Mouse (Mus musculus) erythroid progenitor cell, adult 5-6 weeks (primary cell): ENCODE results near the gene Yipf3. TPM values are rescaled to one million over a fixed set of nuclear protein-coding genes. Genes with fewer than 3 reads are reported as not detected.

Source experiments
- ATAC-seq: replicated peaks from 2 replicates; pipeline ENCODE4 v1.8.0; 2016; ENCODE audit warnings: moderate number of reproducible peaks, mild to moderate bottlenecking, moderate TSS enrichment, inconsistent platforms; ENCODE audit not compliant: poor library complexity, low FRiP score, severe bottlenecking
- total RNA-seq, 2 experiments: library from RNA; stranded (forward) in 1 of 2; stranded (reverse) in 1 of 2; fragments of 150-400 nt in 1 of 2; fragments of 186-747, 209-891 nt in 1 of 2; gene quantifications; 2 replicates each; pipeline versions ENCODE4 v1.2.3 to v1.2.4; 2015 to 2017; ENCODE audit warnings: low replicate concordance in 2 of 2

Gene Yipf3
- total RNA-seq, 2 experiments from 2014 or later, result 15.3 to 46.5 TPM

GRCm38 (mm10) chr17:46278011-46278765 is 30.3 kb downstream of the Yipf3 start:
- ATAC-seq, result no peak

GRCm38 (mm10) chr17:46282483-46283123 is 34.7 kb downstream of the Yipf3 start, which contains the start of gene Tjap1:
Gene Tjap1 (minus strand): TSS chr17:46283026.
- ATAC-seq, result peak; percentile 98

GRCm38 (mm10) chr17:46283140-46283539 is 35.3 kb downstream of the Yipf3 start:
- 0 out of 2 replicates have a peak, but pooled peaks have one; percentile 12 for ATAC-seq

GRCm38 (mm10) chr17:46283911-46284310 is 36.0 kb downstream of the Yipf3 start:
- no peak for ATAC-seq

GRCm38 (mm10) chr17:46284653-46285052 is 36.8 kb downstream of the Yipf3 start:
- ATAC-seq, result no peak

GRCm38 (mm10) chr17:46285407-46285806 is 37.5 kb downstream of the Yipf3 start:
- ATAC-seq, result no peak

- ATAC-seq, result no peak
These were observed 39.8 kb downstream of the Yipf3 start for GRCm38 (mm10) chr17:46287678-46288095.

- ATAC-seq, result no peak
These were observed 48.7 kb downstream of the Yipf3 start for GRCm38 (mm10) chr17:46296601-46297000.

- ATAC-seq, result no peak
These were observed 49.1 kb downstream of the Yipf3 start for GRCm38 (mm10) chr17:46297028-46297363.

GRCm38 (mm10) chr17:46297364-46298219 is 49.7 kb downstream of the Yipf3 start, which contains the start of gene Dlk2:
Gene Dlk2 (plus strand): TSS chr17:46297421.
- no peak for ATAC-seq

GRCm38 (mm10) chr17:46298220-46298913 is 50.5 kb downstream of the Yipf3 start:
- peak; percentile 75 for ATAC-seq

GRCm38 (mm10) chr17:46301892-46302291 is 54.0 kb downstream of the Yipf3 start:
- ATAC-seq, result no peak

Other genes with a start within 250 kb of the Yipf3 start
- 0.42 and 11.2 TPM in 2 replicates for gene Vegfa, start 215.7 kb upstream of the Yipf3 start, total RNA-seq (2015; ENCODE audit: low replicate concordance)
- 3.5 and 6.4 TPM in 2 replicates for gene Vegfa, start 215.7 kb upstream of the Yipf3 start, total RNA-seq (2017; ENCODE audit: low replicate concordance)
- 11.3 and 22.7 TPM in 2 replicates for gene Mrps18a, start 137.1 kb upstream of the Yipf3 start, total RNA-seq (2015; ENCODE audit: low replicate concordance)
- gene Mrps18a, start 137.1 kb upstream of the Yipf3 start, total RNA-seq (2017; ENCODE audit: low replicate concordance), result 9.0 and 19.4 TPM in 2 replicates
- gene Rsph9, start 103.9 kb upstream of the Yipf3 start, total RNA-seq (2015; ENCODE audit: low replicate concordance), result 3.8 and 6.8 TPM in 2 replicates
- 9.9 TPM in 1 of 2 replicates, not detected in the other for gene Rsph9, start 103.9 kb upstream of the Yipf3 start, total RNA-seq (2017; ENCODE audit: low replicate concordance)
- gene Mad2l1bp, start 94.5 kb upstream of the Yipf3 start, total RNA-seq (2015; ENCODE audit: low replicate concordance), result 75.0 and 75.3 TPM in 2 replicates
- 22.3 and 26.2 TPM in 2 replicates for gene Mad2l1bp, start 94.5 kb upstream of the Yipf3 start, total RNA-seq (2017; ENCODE audit: low replicate concordance)
- gene Gtpbp2, start 87.0 kb upstream of the Yipf3 start, total RNA-seq (2015; ENCODE audit: low replicate concordance), result 369 and 467 TPM in 2 replicates
- 572 and 831 TPM in 2 replicates for gene Gtpbp2, start 87.0 kb upstream of the Yipf3 start, total RNA-seq (2017; ENCODE audit: low replicate concordance)
- 40.4 and 61.2 TPM in 2 replicates for gene Polh, start 45.4 kb upstream of the Yipf3 start, total RNA-seq (2015; ENCODE audit: low replicate concordance)
- gene Polh, start 45.4 kb upstream of the Yipf3 start, total RNA-seq (2017; ENCODE audit: low replicate concordance), result 96.1 and 102 TPM in 2 replicates
- 26.8 and 35.0 TPM in 2 replicates for gene Xpo5, start 45.3 kb upstream of the Yipf3 start, total RNA-seq (2015; ENCODE audit: low replicate concordance)
- 26.6 and 32.0 TPM in 2 replicates for gene Xpo5, start 45.3 kb upstream of the Yipf3 start, total RNA-seq (2017; ENCODE audit: low replicate concordance)
- gene Polr1c, start within 50 bp of the Yipf3 start, total RNA-seq (2015; ENCODE audit: low replicate concordance), result 25.6 and 26.4 TPM in 2 replicates
- 5.8 and 24.9 TPM in 2 replicates for gene Polr1c, start within 50 bp of the Yipf3 start, total RNA-seq (2017; ENCODE audit: low replicate concordance)
- not detected in 2 replicates for gene Lrrc73, start 5.5 kb downstream of the Yipf3 start, total RNA-seq (2015; ENCODE audit: low replicate concordance)
- gene Lrrc73, start 5.5 kb downstream of the Yipf3 start, total RNA-seq (2017; ENCODE audit: low replicate concordance), result 0.39 TPM in 1 of 2 replicates, not detected in the other
- gene Tjap1, start 34.9 kb downstream of the Yipf3 start, total RNA-seq (2015; ENCODE audit: low replicate concordance), result 2.2 and 21.8 TPM in 2 replicates
- gene Tjap1, start 34.9 kb downstream of the Yipf3 start, total RNA-seq (2017; ENCODE audit: low replicate concordance), result 6.5 and 53.0 TPM in 2 replicates
- not detected in 2 replicates for gene Dlk2, start 49.3 kb downstream of the Yipf3 start, total RNA-seq (2015; ENCODE audit: low replicate concordance)
- not detected in 2 replicates for gene Dlk2, start 49.3 kb downstream of the Yipf3 start, total RNA-seq (2017; ENCODE audit: low replicate concordance)
- gene Abcc10, start 80.3 kb downstream of the Yipf3 start, total RNA-seq (2015; ENCODE audit: low replicate concordance), result not detected in 2 replicates
- gene Abcc10, start 80.3 kb downstream of the Yipf3 start, total RNA-seq (2017; ENCODE audit: low replicate concordance), result 0.53 TPM in 1 of 2 replicates, not detected in the other
- gene Zfp318, start 135.7 kb downstream of the Yipf3 start, total RNA-seq (2015; ENCODE audit: low replicate concordance), result 0.72 and 8.8 TPM in 2 replicates
- 3.3 and 10.1 TPM in 2 replicates for gene Zfp318, start 135.7 kb downstream of the Yipf3 start, total RNA-seq (2017; ENCODE audit: low replicate concordance)
- not detected in 2 replicates for gene Crip3, start 180.8 kb downstream of the Yipf3 start, total RNA-seq (2015; ENCODE audit: low replicate concordance)
- gene Crip3, start 180.8 kb downstream of the Yipf3 start, total RNA-seq (2017; ENCODE audit: low replicate concordance), result not detected in 2 replicates
- not detected in 2 replicates for gene Slc22a7, start 190.4 kb downstream of the Yipf3 start, total RNA-seq (2015; ENCODE audit: low replicate concordance)
- gene Slc22a7, start 190.4 kb downstream of the Yipf3 start, total RNA-seq (2017; ENCODE audit: low replicate concordance), result not detected in 2 replicates
- gene Ttbk1, start 239.6 kb downstream of the Yipf3 start, total RNA-seq (2015; ENCODE audit: low replicate concordance), result not detected in 2 replicates
- not detected in 2 replicates for gene Ttbk1, start 239.6 kb downstream of the Yipf3 start, total RNA-seq (2017; ENCODE audit: low replicate concordance)
- gene Dnph1, start 248.6 kb downstream of the Yipf3 start, total RNA-seq (2015; ENCODE audit: low replicate concordance), result 3.8 and 5.0 TPM in 2 replicates
- 0.64 and 1.9 TPM in 2 replicates for gene Dnph1, start 248.6 kb downstream of the Yipf3 start, total RNA-seq (2017; ENCODE audit: low replicate concordance)